Mouse (Mus musculus): ENCODE results near the gene Rnasel.
A peak's percentile ranks its signal among the peaks of the same experiment; 100 is the strongest.
"Not testable (repeated sequence)": the region's sequence is repeated elsewhere in the genome, so short reads cannot be mapped to it uniquely, and the experiment has no call there.

Rnasel gene

GRCm38 (mm10) chr1:153769571-153769970 is 20.3 kb downstream of the Rnasel start:
- DNase-seq (ENCODE audit: low read depth, low spot score) = not testable (repeated sequence)

GRCm38 (mm10) chr1:153769998-153770775 is 21.0 kb downstream of the Rnasel start:
- DNase-seq (ENCODE audit: low read depth, low spot score) = no peak

- DNase-seq (ENCODE audit: low read depth, low spot score) = no peak
Measured at GRCm38 (mm10) chr1:153770776-153771167, 21.5 kb downstream of the Rnasel start.

GRCm38 (mm10) chr1:153775174-153775573 is 25.9 kb downstream of the Rnasel start:
- DNase-seq (ENCODE audit: low read depth, low spot score) = no peak

GRCm38 (mm10) chr1:153776257-153776656 is 27.0 kb downstream of the Rnasel start:
- DNase-seq (ENCODE audit: low read depth, low spot score) = no peak

- DNase-seq (ENCODE audit: low read depth, low spot score) = no peak
Measured at GRCm38 (mm10) chr1:153778205-153778604, 29.0 kb downstream of the Rnasel start.

- no peak for DNase-seq (ENCODE audit: low read depth, low spot score)
Measured at GRCm38 (mm10) chr1:153783339-153783738, 34.1 kb downstream of the Rnasel start.

- no peak for DNase-seq (ENCODE audit: low read depth, low spot score)
Measured at GRCm38 (mm10) chr1:153785608-153786007, 36.4 kb downstream of the Rnasel start.

- no peak for DNase-seq (ENCODE audit: low read depth, low spot score)
Measured at GRCm38 (mm10) chr1:153790708-153791107, 41.5 kb downstream of the Rnasel start.

- DNase-seq (ENCODE audit: low read depth, low spot score) = no peak
Measured at GRCm38 (mm10) chr1:153794241-153794640, 45.0 kb downstream of the Rnasel start.

GRCm38 (mm10) chr1:153802691-153803090 is 53.5 kb downstream of the Rnasel start:
- no peak for DNase-seq (ENCODE audit: low read depth, low spot score)

GRCm38 (mm10) chr1:153803530-153803929 is 54.3 kb downstream of the Rnasel start:
- no peak for DNase-seq (ENCODE audit: low read depth, low spot score)

GRCm38 (mm10) chr1:153807390-153807993 is 58.3 kb downstream of the Rnasel start:
- peak; percentile 42 for DNase-seq (ENCODE audit: low read depth, low spot score)

Data from embryo, embryonic 11.5 days (tissue).